Mouse (Mus musculus) heart, embryonic 16.5 days (tissue): Measurements from ENCODE around the gene Dcun1d4. TPM values are rescaled to one million over a fixed set of nuclear protein-coding genes. Genes with fewer than 3 reads are reported as not detected.

Source experiments
- ATAC-seq: fragments of 200-750 bp; cut with Nextera tagmentation; replicated peaks from 2 replicates; pipeline ENCODE4 v1.8.0; 2017; ENCODE audit warnings: moderate number of reproducible peaks; ENCODE audit not compliant: insufficient read depth, low FRiP score; ENCODE audit errors: extremely low read depth
- H3K27ac ChIP-seq: fragments of 300-500 bp; sonication (generic); 2 replicates; pipeline ENCODE4 v1.5.1; 2014; ENCODE audit warnings: mild to moderate bottlenecking, low read length, control low read depth, moderate library complexity
- H3K27me3 ChIP-seq: fragments of 300-500 bp; sonication (generic); 2 replicates; pipeline ENCODE4 v1.6.1; 2014; ENCODE audit warnings: low read length, mixed read lengths; ENCODE audit not compliant: control insufficient read depth, insufficient read depth
- H3K36me3 ChIP-seq: fragments of 300-500 bp; sonication (generic); 2 replicates; pipeline ENCODE4 v1.6.1; 2014; ENCODE audit not compliant: control insufficient read depth, insufficient read depth
- H3K4me1 ChIP-seq: fragments of 300-500 bp; sonication (generic); 2 replicates; pipeline ENCODE4 v1.6.1; 2014; ENCODE audit warnings: low read length, mixed read lengths; ENCODE audit not compliant: control insufficient read depth, insufficient read depth
- H3K4me2 ChIP-seq: fragments of 300-500 bp; sonication (generic); 2 replicates; pipeline ENCODE4 v1.6.1; 2014; ENCODE audit warnings: low read depth, mild to moderate bottlenecking, control low read depth, low read length
- H3K4me3 ChIP-seq: fragments of 300-500 bp; sonication (generic); 2 replicates; pipeline ENCODE4 v1.5.1; 2014; ENCODE audit warnings: mild to moderate bottlenecking, control low read depth, low read length
- H3K9ac ChIP-seq: fragments of 300-500 bp; sonication (generic); 2 replicates; pipeline ENCODE4 v1.6.1; 2014; ENCODE audit warnings: low read length, control low read depth
- H3K9me3 ChIP-seq: fragments of 300-500 bp; sonication (generic); replicated peaks from 2 replicates; pipeline ENCODE4 v1.6.1; 2016; ENCODE audit warnings: low read length; ENCODE audit not compliant: control insufficient read depth
- WGBS: fragments of 180-500 bp; shearing (Covaris S2); extraction: QIAGEN DNeasy Blood & Tissue Kit; methylation state at CpG from one replicate; pipeline ENCODE4 v1.1.7; 2014; 5-methylcytosine and 5-hydroxymethylcytosine counted together
- polyA plus RNA-seq: library from polyadenylated mRNA; unstranded; fragments of >200 nt; fragmentation: Nextera tagmentation; extraction: Ambion mirVana; gene quantifications from 2 replicates; pipeline ENCODE4 v1.2.1, GENCODE M21; 2015

Gene Dcun1d4
- polyA plus RNA-seq, 1 experiment from 2014 or later, result 15.5 TPM

GRCm38 (mm10) chr5:73553903-73554302, 73.1 kb downstream of the Dcun1d4 start:
- Histone ChIP-seq H3K4me3 (no peak overlapping the region), H3K4me1 (no peaks in the 10 kb centered on the region), H3K9me3 (no peaks in the 10 kb centered on the region), H3K4me2 (no peak overlapping the region), H3K9ac (no peak overlapping the region), H3K27me3 (no peaks in the 10 kb centered on the region), H3K27ac (no peak overlapping the region), H3K36me3 (peaks cover 8% of the 10 kb centered on the region)
- 90% methylated on average over 11 of the region's 11 CpGs for WGBS
- ATAC-seq, result no peak

- no peak overlapping the region for H3K27ac ChIP-seq
- no peak overlapping the region for H3K4me2 ChIP-seq
- H3K9me3 ChIP-seq, result no peaks in the 10 kb centered on the region
- no peak for ATAC-seq
- no peak overlapping the region for H3K9ac ChIP-seq
- H3K36me3 ChIP-seq, result peaks cover 16% of the 10 kb centered on the region
- H3K27me3 ChIP-seq, result no peaks in the 10 kb centered on the region
- no peaks in the 10 kb centered on the region for H3K4me1 ChIP-seq
- 78% methylated on average over 8 of the region's 8 CpGs for WGBS
- H3K4me3 ChIP-seq, result no peak overlapping the region
Measured at GRCm38 (mm10) chr5:73555096-73555852, 74.5 kb downstream of the Dcun1d4 start.

- H3K9ac ChIP-seq, result no peak overlapping the region
- H3K4me3 ChIP-seq, result no peak overlapping the region
- no peak overlapping the region for H3K27ac ChIP-seq
- no peaks in the 10 kb centered on the region for H3K9me3 ChIP-seq
- H3K27me3 ChIP-seq, result no peaks in the 10 kb centered on the region
- peaks cover 16% of the 10 kb centered on the region for H3K36me3 ChIP-seq
- H3K4me2 ChIP-seq, result no peak overlapping the region
- no peaks in the 10 kb centered on the region for H3K4me1 ChIP-seq
- WGBS, result 81% methylated on average over 12 of the region's 12 CpGs
- ATAC-seq, result no peak
Measured at GRCm38 (mm10) chr5:73556733-73557425, 76.1 kb downstream of the Dcun1d4 start.

- Histone ChIP-seq H3K27ac (no peak overlapping the region), H3K4me1 (no peaks in the 10 kb centered on the region), H3K27me3 (no peaks in the 10 kb centered on the region), H3K9me3 (no peaks in the 10 kb centered on the region), H3K9ac (no peak overlapping the region), H3K4me2 (no peak overlapping the region), H3K4me3 (no peak overlapping the region), H3K36me3 (peaks cover 13% of the 10 kb centered on the region)
- WGBS, result 82% methylated on average over 6 of the region's 6 CpGs
- ATAC-seq, result no peak
Measured at GRCm38 (mm10) chr5:73558756-73559155, 78.0 kb downstream of the Dcun1d4 start.

GRCm38 (mm10) chr5:73564038-73564437, 83.2 kb downstream of the Dcun1d4 start:
- H3K4me1 ChIP-seq, result no peaks in the 10 kb centered on the region
- no peaks in the 10 kb centered on the region for H3K9me3 ChIP-seq
- no peaks in the 10 kb centered on the region for H3K27me3 ChIP-seq
- H3K27ac ChIP-seq, result no peak overlapping the region
- no peak overlapping the region for H3K4me3 ChIP-seq
- 89% methylated on average over 6 of the region's 6 CpGs for WGBS
- H3K4me2 ChIP-seq, result no peak overlapping the region
- H3K9ac ChIP-seq, result no peak overlapping the region
- ATAC-seq, result no peak
- 0 out of 2 replicates have a peak, but pooled peaks cover 8% of the 10 kb centered on the region for H3K36me3 ChIP-seq

- Histone ChIP-seq H3K27ac (no peak overlapping the region), H3K36me3 (no peaks in the 10 kb centered on the region), H3K9ac (no peak overlapping the region), H3K9me3 (no peaks in the 10 kb centered on the region), H3K27me3 (no peaks in the 10 kb centered on the region), H3K4me2 (no peak overlapping the region), H3K4me3 (no peak overlapping the region), H3K4me1 (no peaks in the 10 kb centered on the region)
- no peak for ATAC-seq
- 77% methylated on average over 5 of the region's 5 CpGs for WGBS
Measured at GRCm38 (mm10) chr5:73566119-73566518, 85.3 kb downstream of the Dcun1d4 start.

GRCm38 (mm10) chr5:73566892-73567291, 86.1 kb downstream of the Dcun1d4 start:
- H3K27ac ChIP-seq, result no peak overlapping the region
- no peak overlapping the region for H3K4me2 ChIP-seq
- no peak for ATAC-seq
- H3K9ac ChIP-seq, result no peak overlapping the region
- no peaks in the 10 kb centered on the region for H3K27me3 ChIP-seq
- H3K4me3 ChIP-seq, result no peak overlapping the region
- no peaks in the 10 kb centered on the region for H3K9me3 ChIP-seq
- H3K36me3 ChIP-seq, result no peaks in the 10 kb centered on the region
- H3K4me1 ChIP-seq, result no peaks in the 10 kb centered on the region
- 79% methylated on average over 4 of the region's 4 CpGs for WGBS

- Histone ChIP-seq H3K36me3 (no peaks in the 10 kb centered on the region), H3K4me2 (no peak overlapping the region), H3K4me1 (no peaks in the 10 kb centered on the region), H3K9me3 (no peaks in the 10 kb centered on the region; the same call in 1 of the 2 replicates), H3K9ac (no peak overlapping the region), H3K27me3 (no peaks in the 10 kb centered on the region), H3K4me3 (no peak overlapping the region), H3K27ac (no peak overlapping the region)
- ATAC-seq, result no peak
- 78% methylated on average over 5 of the region's 5 CpGs for WGBS
Measured at GRCm38 (mm10) chr5:73569181-73569580, 88.4 kb downstream of the Dcun1d4 start.

GRCm38 (mm10) chr5:73571395-73572156, 90.8 kb downstream of the Dcun1d4 start:
- ATAC-seq, result no peak
- H3K9me3 ChIP-seq, result no peaks in the 10 kb centered on the region; the same call in 1 of the 2 replicates

More at GRCm38 (mm10) chr5:73571395-73572156, 90.8 kb downstream of the Dcun1d4 start:
- H3K36me3 ChIP-seq, result no peaks in the 10 kb centered on the region
- no peaks in the 10 kb centered on the region for H3K27me3 ChIP-seq
- 88% methylated on average over 6 of the region's 6 CpGs for WGBS
- no peak overlapping the region for H3K4me3 ChIP-seq
- H3K4me2 ChIP-seq, result no peak overlapping the region
- no peak overlapping the region for H3K27ac ChIP-seq
- no peak overlapping the region for H3K9ac ChIP-seq
- no peaks in the 10 kb centered on the region for H3K4me1 ChIP-seq
